Mouse (Mus musculus) right cerebral cortex, postnatal 25 days (tissue): Measurements from ENCODE around the gene Plekhb1.

ENCODE experiments used
- DNase-seq: peaks from one replicate; pipeline ENCODE4 v3.0.0; 2022

The Plekhb1 gene

GRCm38 (mm10) chr7:100656739-100657138 is 5.5 kb downstream of the Plekhb1 start:
- DNase-seq = no peak

- DNase-seq = peak; percentile 2
These were observed 7.8 kb downstream of the Plekhb1 start for GRCm38 (mm10) chr7:100654441-100654840.

GRCm38 (mm10) chr7:100653480-100654266 is 8.5 kb downstream of the Plekhb1 start:
- DNase-seq = peak; percentile 3

GRCm38 (mm10) chr7:100651011-100651410 is 11.2 kb downstream of the Plekhb1 start:
- DNase-seq = peak; percentile 26

- DNase-seq = peak; percentile 2
These were observed 11.8 kb downstream of the Plekhb1 start for GRCm38 (mm10) chr7:100650421-100650820.

GRCm38 (mm10) chr7:100649826-100650225 is 12.4 kb downstream of the Plekhb1 start:
- DNase-seq = peak; percentile 2

GRCm38 (mm10) chr7:100649095-100649494 is 13.1 kb downstream of the Plekhb1 start:
- no peak for DNase-seq

- DNase-seq = peak; percentile 44
These were observed 17.1 kb downstream of the Plekhb1 start for GRCm38 (mm10) chr7:100645147-100645546.

- no peak for DNase-seq
These were observed 19.8 kb downstream of the Plekhb1 start for GRCm38 (mm10) chr7:100642413-100642812.

- no peak for DNase-seq
These were observed 24.6 kb downstream of the Plekhb1 start for GRCm38 (mm10) chr7:100637657-100638056.

GRCm38 (mm10) chr7:100624538-100624937 is 37.7 kb downstream of the Plekhb1 start:
- no peak for DNase-seq

- DNase-seq = no peak
These were observed 39.9 kb downstream of the Plekhb1 start for GRCm38 (mm10) chr7:100622277-100622676.

GRCm38 (mm10) chr7:100616121-100616857 is 45.9 kb downstream of the Plekhb1 start:
- no peak for DNase-seq

GRCm38 (mm10) chr7:100608910-100609309 is 53.3 kb downstream of the Plekhb1 start:
- DNase-seq = no peak

GRCm38 (mm10) chr7:100608130-100608741 is 54.0 kb downstream of the Plekhb1 start, which contains the start of gene Mrpl48:
Mrpl48 (minus strand) TSS chr7:100608301.
- peak; percentile 67 for DNase-seq

- DNase-seq = peak; percentile 98
These were observed 54.7 kb downstream of the Plekhb1 start, which contains the start of gene Rab6a for GRCm38 (mm10) chr7:100607214-100608129. Rab6a (plus strand) TSS chr7:100607410.

- DNase-seq = peak; percentile 42
These were observed 62.0 kb downstream of the Plekhb1 start for GRCm38 (mm10) chr7:100600211-100600610.

GRCm38 (mm10) chr7:100593349-100593748 is 68.9 kb downstream of the Plekhb1 start:
- no peak for DNase-seq
